Mouse (Mus musculus) heart, adult 2 months (tissue): ENCODE data around the gene Slc22a6.

Source experiments
- CTCF ChIP-seq: fragments of 200-600 bp; IDR thresholded peaks from 2 replicates; pipeline ENCODE4 v1.8.1; 2022; ENCODE audit warnings: antibody characterized with exemption, mild to moderate bottlenecking, moderate library complexity
- EP300 ChIP-seq: fragments of 200-500 bp; IDR thresholded peaks from 2 replicates; pipeline ENCODE4 v1.6.1; 2011; ENCODE audit warnings: low read depth, low read length, control low read depth; ENCODE audit not compliant: insufficient read depth
- POLR2A ChIP-seq: fragments of 200-500 bp; IDR thresholded peaks from 2 replicates; pipeline ENCODE4 v1.6.1; 2011; ENCODE audit warnings: mild to moderate bottlenecking, low read depth, low read length, control low read depth; ENCODE audit not compliant: insufficient read depth

- TF ChIP-seq CTCF (no peak), POLR2A (no peak), EP300 (no peak)
These were observed 46.1 kb downstream of the Slc22a6 start for GRCm38 (mm10) chr19:8663911-8664421.
